Mouse (Mus musculus) midbrain, embryonic 12.5 days (tissue): ENCODE measurements around the gene Ctxn1. TPM values are rescaled to one million over a fixed set of nuclear protein-coding genes. Genes with fewer than 3 reads are reported as not detected.

Experiments used
- ATAC-seq: fragments of 200-750 bp; cut with Nextera tagmentation; 2 replicates; pipeline ENCODE4 v1.8.0; 2017; ENCODE audit warnings: low read depth, moderate TSS enrichment, moderate library complexity; ENCODE audit not compliant: low FRiP score
- H3K27ac ChIP-seq: fragments of 300-500 bp; sonication (generic); replicated peaks from 2 replicates; pipeline ENCODE4 v1.5.1; 2016; ENCODE audit warnings: mild to moderate bottlenecking
- H3K27me3 ChIP-seq: fragments of 300-500 bp; sonication (generic); 2 replicates; pipeline ENCODE4 v1.6.1; 2016; ENCODE audit warnings: mild to moderate bottlenecking
- H3K36me3 ChIP-seq: fragments of 300-500 bp; sonication (generic); 2 replicates; pipeline ENCODE4 v1.6.1; 2016
- H3K4me1 ChIP-seq: fragments of 300-500 bp; sonication (generic); 2 replicates; pipeline ENCODE4 v1.6.1; 2016
- H3K4me2 ChIP-seq: fragments of 300-500 bp; sonication (generic); replicated peaks from 2 replicates; pipeline ENCODE4 v1.6.1; 2016; ENCODE audit warnings: mild to moderate bottlenecking, moderate library complexity
- H3K4me3 ChIP-seq: fragments of 300-500 bp; sonication (generic); 2 replicates; pipeline ENCODE4 v1.5.1; 2016; ENCODE audit warnings: mild to moderate bottlenecking
- H3K9ac ChIP-seq: fragments of 300-500 bp; sonication (generic); replicated peaks from 2 replicates; pipeline ENCODE4 v1.6.1; 2016; ENCODE audit warnings: mild to moderate bottlenecking, moderate library complexity
- H3K9me3 ChIP-seq: fragments of 300-500 bp; sonication (generic); 2 replicates; pipeline ENCODE4 v1.6.1; 2016; ENCODE audit warnings: mild to moderate bottlenecking
- WGBS: fragments of 180-500 bp; shearing (Covaris S2); methylation state at CpG from one replicate; pipeline ENCODE4 v1.1.7; 2016; 5-methylcytosine and 5-hydroxymethylcytosine counted together
- polyA plus RNA-seq: library from polyadenylated mRNA; unstranded; fragments of >200 nt; fragmentation: Nextera tagmentation; extraction: Ambion mirVana; gene quantifications from 2 replicates; pipeline ENCODE4 v1.2.1, GENCODE M21; 2016

Ctxn1 gene
- polyA plus RNA-seq, 1 experiment from 2014 or later: 170 TPM

DNA sequence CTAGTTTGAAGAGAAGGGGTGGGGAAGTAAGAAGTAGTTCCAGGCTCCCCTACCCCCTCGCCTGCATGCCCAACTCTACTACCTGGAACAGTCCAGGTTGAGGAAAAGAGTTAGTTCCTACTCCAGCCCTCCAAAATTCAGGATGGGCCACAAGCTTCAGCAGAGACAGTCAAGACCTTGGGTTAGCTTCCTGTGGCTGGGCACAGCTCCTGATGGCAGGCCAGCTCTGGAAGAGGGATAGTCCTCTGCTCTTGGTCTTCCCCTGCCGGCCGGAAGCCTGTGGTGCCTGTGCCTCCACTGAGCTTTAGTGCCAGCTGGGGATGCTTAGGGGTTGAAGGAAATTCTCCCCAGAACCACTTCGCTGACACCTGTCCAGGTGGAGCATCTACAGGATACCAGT is 32.8 kb downstream of the Ctxn1 start:
- H3K4me3 ChIP-seq: peak overlapping the region; percentile 21

DNA sequence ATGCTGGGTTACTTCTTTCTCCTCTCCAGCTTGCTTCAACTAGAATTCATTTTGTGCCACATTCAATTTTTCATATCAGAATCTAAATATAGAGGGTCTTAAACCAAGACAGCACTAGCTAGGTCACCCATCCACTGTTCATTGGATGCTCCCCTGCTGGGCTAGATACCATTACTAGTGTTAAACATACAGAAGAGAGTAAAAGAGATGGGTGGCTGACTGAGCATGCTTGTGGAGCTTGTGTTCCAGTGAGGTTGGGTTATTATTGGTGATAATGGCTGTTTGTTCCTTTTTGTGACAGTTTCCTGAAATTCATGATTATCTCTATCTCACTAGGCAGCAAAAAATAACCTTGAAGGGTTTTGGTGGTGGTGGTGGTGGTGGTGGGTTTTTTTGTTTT is 37.0 kb downstream of the Ctxn1 start:
- no peak overlapping the region for H3K9ac ChIP-seq
- H3K4me3 ChIP-seq: no peak overlapping the region
- no peak overlapping the region for H3K4me2 ChIP-seq
- H3K27ac ChIP-seq: no peak overlapping the region
- no peaks in the 10 kb centered on the region for H3K9me3 ChIP-seq
- no peaks in the 10 kb centered on the region for H3K36me3 ChIP-seq
- H3K4me1 ChIP-seq: peaks cover 13% of the 10 kb centered on the region
- ATAC-seq: no peak
- H3K27me3 ChIP-seq: peaks cover 26% of the 10 kb centered on the region

More for the DNA sequence above, 32.8 kb downstream of the Ctxn1 start:
- Histone ChIP-seq H3K4me1 (peaks cover 7% of the 10 kb centered on the region), H3K27ac (no peak overlapping the region), H3K36me3 (no peaks in the 10 kb centered on the region), H3K27me3 (peaks cover 38% of the 10 kb centered on the region), H3K9ac (no peak overlapping the region), H3K9me3 (no peaks in the 10 kb centered on the region), H3K4me2 (peak overlapping the region; percentile 45)
- WGBS: 25% methylated on average over 4 of the region's 4 CpGs
- ATAC-seq: no peak

GRCm38 (mm10) chr8:4219617-4220016 is 39.5 kb downstream of the Ctxn1 start:
- peaks cover 23% of the 10 kb centered on the region for H3K27me3 ChIP-seq
- ATAC-seq: no peak
- no peak overlapping the region for H3K9ac ChIP-seq
- 95% methylated on average over 3 of the region's 3 CpGs for WGBS
- no peak overlapping the region for H3K27ac ChIP-seq
- no peaks in the 10 kb centered on the region for H3K9me3 ChIP-seq
- H3K4me3 ChIP-seq: no peak overlapping the region
- H3K4me2 ChIP-seq: no peak overlapping the region
- H3K4me1 ChIP-seq: peaks cover 23% of the 10 kb centered on the region
- 0 out of 2 replicates have a peak, but pooled peaks cover 4% of the 10 kb centered on the region for H3K36me3 ChIP-seq

DNA sequence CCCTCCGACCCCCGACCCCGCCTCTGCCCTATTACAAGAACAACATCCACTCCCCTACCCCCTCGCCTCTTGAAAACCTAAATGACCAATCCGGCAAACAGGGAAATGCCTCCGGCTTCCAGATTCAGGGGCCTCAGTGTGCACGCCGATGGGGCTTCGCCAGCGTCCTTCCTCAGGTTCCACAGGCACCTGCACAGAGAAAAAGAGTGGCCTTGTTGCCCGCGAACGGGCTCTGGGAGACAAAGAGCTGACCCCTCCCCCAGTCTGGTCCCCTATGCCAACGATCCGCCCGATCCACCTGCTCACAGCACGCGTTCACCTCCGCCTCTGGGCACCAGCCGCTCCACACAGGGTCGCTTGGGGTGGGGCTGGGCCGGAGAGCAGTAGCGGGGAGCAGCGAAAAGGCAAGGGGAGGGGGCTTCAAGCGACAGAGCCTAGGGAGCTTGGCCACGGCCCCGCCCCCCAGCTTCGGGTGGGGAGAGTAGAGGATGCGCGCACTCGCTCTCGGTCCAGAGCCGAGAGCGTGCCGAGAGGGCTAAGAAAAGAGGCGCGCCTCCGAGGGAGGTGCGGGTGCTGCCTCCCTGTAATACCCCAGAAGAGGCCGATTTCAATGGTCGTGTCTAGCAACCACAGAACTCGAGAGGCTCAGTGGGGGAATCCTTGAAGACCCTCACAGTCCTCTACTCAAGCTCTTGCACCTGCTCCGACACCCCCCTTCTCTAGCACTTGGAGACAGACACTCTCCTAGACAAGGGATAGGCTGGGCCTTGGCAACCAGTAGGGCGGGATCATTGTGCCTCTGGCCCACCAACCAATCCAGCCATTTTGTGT is 42.1 kb downstream of the Ctxn1 start, which contains the start of gene Prr36:
Gene Prr36, minus strand, starts transcription at position 669 of the 831 bp plus-strand sequence.
- 0 out of 2 replicates have a peak, but pooled peaks cover 7% of the 10 kb centered on the region for H3K36me3 ChIP-seq
- peak within 1 kb of the TSS; percentile 82 for H3K4me2 ChIP-seq
- peak within 1 kb of the TSS; percentile 86 for H3K27ac ChIP-seq
- peak within 1 kb of the TSS; percentile 57 for H3K4me3 ChIP-seq
- H3K4me1 ChIP-seq: peaks cover 45% of the 10 kb centered on the region
- peaks cover 25% of the 10 kb centered on the region; the same call in 1 of the 2 replicates for H3K27me3 ChIP-seq
- H3K9ac ChIP-seq: peak within 1 kb of the TSS; percentile 76
- H3K9me3 ChIP-seq: no peaks in the 10 kb centered on the region
- under 1% methylated on average over 44 of the region's 44 CpGs for WGBS
- peak; percentile 91 for ATAC-seq

DNA sequence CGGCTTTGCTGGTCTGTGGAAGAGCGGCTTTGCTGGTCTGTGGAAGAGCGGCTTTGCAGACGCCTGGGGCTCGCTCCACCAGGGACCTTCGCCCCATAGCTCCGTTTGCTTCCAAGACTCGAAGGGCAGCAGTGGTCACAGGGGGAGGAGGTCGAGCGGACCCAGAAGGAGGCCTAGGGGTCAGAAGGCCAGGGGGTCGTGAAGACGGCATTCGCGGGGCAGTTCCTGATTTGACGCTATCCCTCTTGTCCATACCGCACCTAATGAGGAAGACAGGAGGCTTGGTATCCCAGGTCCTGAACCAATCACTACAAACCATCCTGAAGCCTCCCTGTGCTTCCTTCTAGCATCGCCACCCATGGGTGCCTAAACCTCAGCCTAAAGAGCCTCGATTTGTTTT is 42.8 kb downstream of the Ctxn1 start:
- Histone ChIP-seq H3K27ac (peak overlapping the region; percentile 86), H3K4me3 (peak overlapping the region; percentile 57), H3K4me2 (peak overlapping the region; percentile 82), H3K9ac (peak overlapping the region; percentile 76), H3K36me3 (peaks cover 11% of the 10 kb centered on the region; the same call in 1 of the 2 replicates), H3K9me3 (no peaks in the 10 kb centered on the region), H3K27me3 (peaks cover 23% of the 10 kb centered on the region; the same call in 1 of the 2 replicates), H3K4me1 (peaks cover 45% of the 10 kb centered on the region)
- no peak; the same call in 1 of the 2 replicates for ATAC-seq
- 4% methylated on average over 18 of the region's 18 CpGs for WGBS

DNA sequence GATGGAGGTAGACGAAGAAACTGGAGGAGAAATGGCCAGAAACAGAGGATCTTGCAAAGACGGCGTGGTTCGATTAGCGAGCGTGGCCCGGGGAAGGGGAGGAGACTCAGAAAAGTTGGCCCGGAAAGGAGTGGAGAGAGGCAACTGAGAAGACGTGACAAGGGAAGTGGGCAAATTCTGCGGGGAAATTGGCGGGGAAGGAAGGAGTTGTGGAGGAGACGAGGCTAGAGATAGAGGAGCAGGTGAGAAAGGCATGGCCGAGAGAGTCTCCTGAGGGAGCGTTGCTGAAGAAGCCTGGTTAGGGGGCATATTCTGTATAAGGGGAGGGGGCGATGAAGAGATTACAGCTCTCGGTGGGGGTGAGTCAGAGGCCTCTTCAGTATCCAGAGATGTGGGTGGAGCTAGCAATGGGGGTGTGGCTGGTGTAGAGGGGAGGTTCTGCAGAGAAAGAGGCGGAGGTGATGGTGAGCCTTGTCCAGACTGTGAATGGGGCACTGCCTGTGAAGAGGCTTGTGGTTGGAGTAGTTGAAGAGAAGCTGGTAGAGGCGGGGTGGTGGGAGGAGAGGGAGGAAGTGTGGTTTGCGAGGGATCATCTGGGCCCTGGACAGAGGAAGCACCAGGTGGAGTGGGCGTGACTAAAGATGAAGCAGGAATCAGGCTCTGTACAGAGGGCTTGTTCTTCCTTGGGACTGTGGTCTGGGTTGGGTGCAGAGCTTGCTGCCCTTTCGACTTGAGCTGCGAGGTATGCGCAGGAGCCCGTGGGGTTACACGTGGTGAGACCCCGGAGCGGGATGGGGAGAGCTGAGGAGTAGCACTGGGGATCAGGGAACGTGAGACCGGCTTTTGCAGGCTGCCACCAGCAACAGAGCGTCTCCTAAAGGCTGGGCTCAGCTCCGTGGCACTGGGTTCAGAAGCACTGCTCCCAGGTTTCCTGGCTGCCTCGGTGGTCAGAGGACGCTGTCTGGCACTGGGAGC is 44.8 kb downstream of the Ctxn1 start:
- peak; percentile 4; the same call in 1 of the 2 replicates for ATAC-seq
- H3K27me3 ChIP-seq: peaks cover 20% of the 10 kb centered on the region; the same call in 1 of the 2 replicates
- peaks cover 45% of the 10 kb centered on the region for H3K4me1 ChIP-seq

DNA sequence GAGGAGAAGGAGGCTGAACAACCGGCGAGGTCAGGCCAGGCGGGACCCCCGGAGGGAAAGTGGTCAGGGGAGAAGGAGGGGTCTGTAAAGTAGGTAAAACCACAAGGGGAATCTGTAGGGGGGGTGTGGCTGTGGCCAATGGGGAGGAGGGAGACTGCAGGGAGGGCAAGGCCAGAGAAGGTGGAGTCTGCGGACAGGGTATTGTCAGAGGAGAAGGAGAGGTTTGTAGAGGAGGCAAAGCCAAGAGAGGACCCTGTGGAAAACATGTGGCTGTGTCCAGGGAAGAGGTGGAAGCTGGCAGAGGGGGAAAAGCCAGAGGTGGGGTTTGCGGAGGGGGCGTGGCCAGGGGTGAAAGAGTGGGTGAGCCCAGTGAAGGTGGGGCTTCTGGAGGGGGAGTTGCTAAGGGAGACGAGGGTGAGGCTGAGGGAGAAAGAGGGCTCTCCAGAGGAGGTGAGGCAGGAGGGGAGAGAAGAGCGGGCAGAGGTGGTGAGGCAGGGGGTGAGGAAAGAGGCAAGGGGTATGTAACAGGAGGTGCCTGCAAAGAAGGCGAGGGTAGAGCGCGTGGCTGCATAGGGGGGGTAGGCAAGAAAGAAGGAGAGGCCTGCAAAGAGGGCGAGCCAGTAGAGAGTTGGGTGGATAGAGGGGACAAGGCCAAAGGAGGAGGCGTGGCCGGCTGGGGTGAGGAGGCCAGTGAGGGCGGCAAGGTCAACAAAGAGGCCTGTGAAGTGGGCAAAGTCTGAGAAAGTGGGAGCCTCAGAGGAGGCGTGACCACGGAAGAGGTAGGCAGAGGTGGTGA is 45.7 kb downstream of the Ctxn1 start:
- peak; percentile 3; the same call in 1 of the 2 replicates for ATAC-seq
- Histone ChIP-seq H3K4me1 (peaks cover 45% of the 10 kb centered on the region), H3K4me3 (peak overlapping the region; percentile 57), H3K27me3 (peaks cover 20% of the 10 kb centered on the region; the same call in 1 of the 2 replicates), H3K9ac (peak overlapping the region; percentile 65), H3K9me3 (no peaks in the 10 kb centered on the region), H3K27ac (0 out of 2 replicates have a peak overlapping the region, but pooled peaks have one; percentile 25), H3K36me3 (peaks cover 35% of the 10 kb centered on the region), H3K4me2 (peak overlapping the region; percentile 82)
- WGBS: 5% methylated on average over 18 of the region's 18 CpGs

More for the DNA sequence above, 44.8 kb downstream of the Ctxn1 start:
- 12% methylated on average over 33 of the region's 33 CpGs for whole genome bisulfite sequencing
- H3K9me3 ChIP-seq: no peaks in the 10 kb centered on the region
- H3K36me3 ChIP-seq: peaks cover 31% of the 10 kb centered on the region
- 0 out of 2 replicates have a peak overlapping the region, but pooled peaks have one; percentile 8 for H3K27ac ChIP-seq
- peak overlapping the region; percentile 65 for H3K9ac ChIP-seq
- peak overlapping the region; percentile 57 for H3K4me3 ChIP-seq
- H3K4me2 ChIP-seq: peak overlapping the region; percentile 82

DNA sequence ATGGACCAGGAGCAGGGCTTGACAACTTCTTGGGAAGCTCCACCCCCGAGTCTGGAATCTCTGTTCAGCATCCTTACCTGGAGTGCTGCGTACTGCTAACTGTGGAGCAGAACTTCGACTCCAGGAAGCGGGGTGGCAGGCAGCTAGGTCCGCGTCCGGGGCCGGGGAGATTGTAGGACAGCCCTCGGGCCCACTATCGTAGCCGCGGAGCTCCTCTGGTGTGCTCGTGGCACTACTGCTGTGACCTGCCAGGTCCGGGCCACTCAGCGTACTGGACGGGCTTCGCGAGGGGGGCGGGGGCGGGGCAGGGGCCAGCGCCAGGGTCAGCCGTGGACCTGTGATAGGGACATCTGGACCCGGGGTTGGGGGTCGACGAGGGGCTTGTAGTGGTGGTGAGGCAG is 46.3 kb downstream of the Ctxn1 start:
- no peak for ATAC-seq
- Histone ChIP-seq H3K9ac (peak overlapping the region; percentile 65), H3K4me3 (peak overlapping the region; percentile 57), H3K4me1 (peaks cover 43% of the 10 kb centered on the region), H3K9me3 (no peaks in the 10 kb centered on the region), H3K4me2 (peak overlapping the region; percentile 82), H3K27me3 (peaks cover 21% of the 10 kb centered on the region; the same call in 1 of the 2 replicates), H3K36me3 (peaks cover 40% of the 10 kb centered on the region), H3K27ac (0 out of 2 replicates have a peak overlapping the region, but pooled peaks have one; percentile 25)
- WGBS: 2% methylated on average over 24 of the region's 25 CpGs

DNA sequence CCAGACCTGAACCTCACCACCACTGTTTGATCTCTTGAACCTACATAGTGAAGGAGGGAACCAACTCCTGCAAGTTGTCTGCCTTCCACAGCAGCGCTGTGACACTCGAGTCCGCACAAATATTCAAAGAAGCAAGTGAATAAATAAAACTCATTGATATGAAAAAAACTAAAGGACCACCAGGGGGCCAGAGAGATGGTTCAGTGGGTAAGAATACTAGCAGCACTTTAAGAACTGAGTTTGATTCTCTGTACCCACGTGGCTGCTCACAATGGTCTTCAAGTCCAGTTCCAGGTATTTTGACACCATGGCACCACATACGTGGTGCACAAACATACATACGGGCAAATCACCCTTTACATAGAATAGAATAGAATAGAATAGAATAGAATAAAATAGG is 48.0 kb downstream of the Ctxn1 start:
- H3K9me3 ChIP-seq: no peaks in the 10 kb centered on the region
- H3K4me2 ChIP-seq: no peak overlapping the region
- H3K9ac ChIP-seq: no peak overlapping the region
- 81% methylated on average over 6 of the region's 6 CpGs for WGBS
- no peak overlapping the region for H3K4me3 ChIP-seq
- H3K27me3 ChIP-seq: peaks cover 38% of the 10 kb centered on the region
- ATAC-seq: no peak
- peaks cover 49% of the 10 kb centered on the region for H3K4me1 ChIP-seq
- peaks cover 53% of the 10 kb centered on the region for H3K36me3 ChIP-seq
- H3K27ac ChIP-seq: no peak overlapping the region
